Mouse (Mus musculus) kidney, postnatal 25 days (tissue): Measurements from ENCODE around the gene Irf7.

Experiments
- DNase-seq, 2 experiments: peaks; one replicate each; pipeline ENCODE4 v3.0.0; 2021; ENCODE audit warnings: mixed read lengths in 2 of 2

Irf7 gene

DNA sequence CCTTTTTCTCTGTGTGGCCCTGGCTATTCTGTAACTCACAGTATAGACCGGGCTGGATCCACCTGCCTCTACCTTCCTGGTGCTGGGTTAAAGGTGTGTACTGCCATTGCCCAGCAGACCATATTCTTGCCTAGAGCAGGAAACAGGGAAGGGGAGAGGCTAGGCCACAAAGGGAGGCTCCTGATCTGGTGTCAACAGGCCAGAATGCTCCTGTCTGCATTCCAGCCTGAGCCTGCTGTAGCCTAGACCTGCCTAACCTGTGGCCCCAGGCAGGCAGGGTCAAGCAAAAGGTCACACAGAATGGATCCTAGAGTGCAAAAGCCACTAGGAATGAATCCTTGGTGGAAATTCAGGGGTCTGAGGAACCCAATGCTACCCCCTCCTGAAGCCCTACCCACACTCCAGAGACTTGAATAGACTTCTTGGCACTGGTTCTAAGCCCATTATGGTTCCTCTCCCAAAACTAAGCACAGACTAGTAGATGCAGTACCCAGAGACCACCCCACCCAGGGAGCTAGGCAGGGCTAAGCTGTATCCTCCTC is 46.7 kb downstream of the Irf7 start:
- no peak for DNase-seq

GRCm38 (mm10) chr7:141218557-141219133 is 47.6 kb downstream of the Irf7 start:
- no peak for DNase-seq

GRCm38 (mm10) chr7:141218141-141218540 is 48.1 kb downstream of the Irf7 start:
- DNase-seq = no peak

- DNase-seq = peak in 1 of 2 experiments; percentile 58
Measured at GRCm38 (mm10) chr7:141217343-141218013, 48.8 kb downstream of the Irf7 start.

- DNase-seq = no peak
Measured at GRCm38 (mm10) chr7:141216894-141217293, 49.4 kb downstream of the Irf7 start.

DNA sequence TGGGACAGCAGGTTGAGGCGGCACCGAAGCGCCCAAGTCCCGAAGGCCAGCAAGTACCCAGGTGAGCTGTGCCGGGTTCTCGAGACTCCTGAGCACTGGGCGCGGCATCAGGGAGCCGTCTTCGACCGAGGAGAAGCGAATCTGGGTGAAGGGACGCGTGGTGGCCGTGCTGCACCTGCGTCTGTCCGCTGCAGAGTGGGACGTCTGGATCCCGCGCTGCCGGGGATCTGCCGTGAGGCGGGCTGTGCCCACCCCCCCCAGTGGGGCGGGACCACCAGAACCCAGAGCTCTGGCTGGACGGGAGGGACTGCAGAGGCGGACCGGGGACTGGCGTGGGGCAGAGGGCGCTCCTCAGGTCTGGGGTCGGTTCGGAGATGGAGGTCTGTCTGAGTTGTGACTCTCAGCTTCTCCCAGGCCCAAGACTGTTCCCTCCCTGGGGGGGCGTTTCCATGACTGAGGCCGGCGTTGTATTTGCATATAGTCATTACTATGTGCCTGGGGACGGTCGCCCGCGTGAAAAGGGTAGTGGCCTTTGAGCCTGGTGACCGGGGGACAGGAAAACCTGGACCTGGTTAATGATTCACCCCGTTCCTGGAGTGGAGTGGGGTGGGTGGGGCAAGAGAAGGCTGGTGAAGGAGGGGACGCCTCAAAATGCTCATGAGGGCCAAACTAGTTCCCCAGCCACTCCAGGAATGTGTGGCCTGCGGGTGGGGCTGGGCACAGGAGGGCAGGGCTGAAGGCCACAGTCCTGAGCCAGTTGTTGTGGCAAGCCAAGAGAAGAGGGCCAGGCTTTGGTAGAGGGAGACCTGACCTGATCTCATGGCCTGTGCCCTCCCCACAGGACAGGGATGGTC is 50.2 kb downstream of the Irf7 start:
- DNase-seq = peak; percentile 92 to 97

- peak; percentile 98 to 99 for DNase-seq
Measured at GRCm38 (mm10) chr7:141215101-141215879, 51.0 kb downstream of the Irf7 start, which contains the start of gene Rassf7. Rassf7 (plus strand) TSS chr7:141215860.

DNA sequence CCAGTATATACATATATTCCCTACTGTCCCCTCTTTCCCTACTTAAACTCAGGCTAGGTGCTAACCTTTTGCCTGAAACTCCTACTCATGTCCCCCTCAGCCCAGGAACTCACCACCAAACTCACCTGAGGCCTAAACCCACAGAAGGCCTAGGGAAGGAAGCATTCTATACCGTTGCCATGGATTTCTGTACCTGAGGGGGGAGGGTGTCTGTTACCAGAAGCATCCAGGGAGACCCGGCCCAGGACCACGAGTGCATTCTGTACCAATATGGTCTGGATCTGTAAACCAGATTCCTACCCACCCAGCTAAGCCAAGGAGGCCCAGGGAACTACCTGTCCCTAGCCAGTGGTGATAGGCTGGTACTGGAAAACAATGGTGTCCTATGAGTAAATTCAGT is 52.0 kb downstream of the Irf7 start:
- DNase-seq = no peak

DNA sequence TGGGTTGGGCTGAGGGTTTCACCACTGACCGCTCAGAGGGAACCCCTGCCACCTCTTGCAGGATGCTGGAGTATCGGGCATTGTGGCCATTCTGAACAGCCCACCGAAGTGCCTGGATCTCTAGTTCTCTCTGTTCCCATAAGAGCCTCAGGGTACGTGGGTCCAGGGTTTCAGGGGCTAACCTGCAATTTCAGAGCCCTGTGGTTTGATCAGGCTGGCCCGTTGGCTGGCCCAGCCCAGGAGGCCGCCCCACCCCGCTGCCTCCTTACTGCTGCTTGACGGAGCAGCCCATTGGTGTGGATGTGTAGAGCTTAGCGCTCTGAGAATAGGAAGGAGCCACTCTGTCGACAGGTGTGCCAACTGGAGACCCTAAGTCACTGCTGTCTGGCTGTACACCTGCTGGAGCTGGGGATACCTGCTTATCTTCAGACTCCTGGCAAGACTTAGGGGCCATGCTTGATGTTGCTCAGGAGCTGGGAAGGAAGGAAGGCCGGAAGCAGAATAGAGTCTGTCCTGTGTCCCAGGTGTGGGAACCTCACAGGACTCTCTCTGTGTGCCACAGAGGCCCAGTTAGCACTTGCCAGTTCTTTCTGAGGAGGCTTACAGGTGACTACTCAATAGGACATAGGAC is 52.6 kb downstream of the Irf7 start, which contains the start of gene Lmntd2:
Gene Lmntd2 (minus strand): TSS at position 476 of the 631 bp plus-strand sequence.
- DNase-seq = no peak

- no peak for DNase-seq
Measured at GRCm38 (mm10) chr7:141213133-141213532, 53.1 kb downstream of the Irf7 start.
